Mouse (Mus musculus) lung, adult 18-20 months (tissue): ENCODE data around the gene Mitd1.

Source experiments
- DNase-seq, 2 experiments: peaks; one replicate each; pipeline ENCODE4 v3.0.0; 2022; ENCODE audit warnings: mixed read lengths in 2 of 2

Mitd1 gene

DNA sequence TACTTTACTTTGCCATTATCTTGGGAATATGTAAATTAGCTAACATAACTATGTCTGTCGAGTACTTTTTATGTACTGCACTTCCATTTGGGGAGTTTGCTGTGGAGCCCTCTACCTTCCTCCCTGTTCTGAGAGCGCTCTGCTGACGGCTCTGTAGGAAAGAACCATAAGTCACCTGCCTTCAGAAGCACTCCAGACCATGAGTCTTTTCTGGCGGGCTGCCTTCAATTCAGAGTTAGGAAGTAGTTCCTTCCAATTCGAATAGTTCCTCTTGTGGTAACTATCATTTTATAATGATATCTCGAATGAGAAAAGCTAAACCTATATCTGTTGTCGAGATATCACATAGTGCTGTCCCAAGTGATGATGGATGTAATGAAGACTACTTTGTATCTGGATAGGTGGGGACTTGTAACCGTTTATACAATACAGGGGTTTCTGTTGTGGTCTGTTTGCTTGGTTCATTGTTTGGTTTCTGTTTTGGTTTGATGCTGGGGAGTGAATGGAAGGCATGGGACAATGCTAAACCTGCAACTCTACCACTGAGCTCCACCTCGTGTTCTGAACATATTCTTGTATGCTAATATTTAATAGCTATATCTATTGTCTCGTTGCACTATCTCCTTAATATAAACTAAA is 22.4 kb downstream of the Mitd1 start:
- no peak for DNase-seq

DNA sequence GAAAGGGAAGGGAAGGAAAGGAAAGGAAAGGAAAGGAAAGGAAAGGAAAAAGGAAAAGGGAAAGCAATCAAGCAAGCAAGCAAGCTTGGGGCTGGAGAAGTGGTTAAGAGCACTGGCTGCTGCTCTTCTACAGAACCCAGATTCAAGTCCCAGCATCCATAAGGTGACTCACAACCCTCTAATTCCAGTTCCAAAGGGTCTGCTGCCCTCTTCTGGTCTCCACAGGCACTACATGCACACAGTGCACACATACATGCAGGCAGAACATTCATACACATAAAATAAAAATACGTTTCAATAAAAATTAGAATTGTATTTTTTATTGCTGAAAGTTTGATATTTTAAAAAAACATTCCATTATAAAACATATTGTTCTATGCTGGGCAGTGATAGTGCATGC is 23.2 kb downstream of the Mitd1 start:
- DNase-seq, result peak; percentile 42 to 52

DNA sequence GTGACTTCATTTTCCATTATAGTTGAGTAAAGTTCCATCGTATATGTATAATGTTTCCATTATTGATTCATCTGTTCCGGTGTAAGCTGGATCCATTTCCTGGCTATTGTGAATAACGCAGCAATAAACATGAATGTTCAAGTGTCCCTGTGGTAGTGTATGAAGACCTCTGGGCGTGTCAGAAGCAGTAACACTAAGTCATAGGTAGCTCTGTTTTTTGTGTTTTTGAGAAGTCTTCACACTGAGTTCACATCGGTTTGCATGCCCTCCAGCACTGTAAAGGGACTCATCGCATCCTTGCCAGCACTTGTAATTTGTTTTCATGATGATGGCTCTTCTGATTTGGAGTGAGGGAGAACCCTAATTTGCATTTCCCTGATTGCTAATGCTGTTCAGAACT is 23.9 kb downstream of the Mitd1 start, which contains the start of gene Tsga10:
Gene Tsga10 (minus strand): TSS at position 144 of the 400 bp plus-strand sequence.
- DNase-seq, result no peak

DNA sequence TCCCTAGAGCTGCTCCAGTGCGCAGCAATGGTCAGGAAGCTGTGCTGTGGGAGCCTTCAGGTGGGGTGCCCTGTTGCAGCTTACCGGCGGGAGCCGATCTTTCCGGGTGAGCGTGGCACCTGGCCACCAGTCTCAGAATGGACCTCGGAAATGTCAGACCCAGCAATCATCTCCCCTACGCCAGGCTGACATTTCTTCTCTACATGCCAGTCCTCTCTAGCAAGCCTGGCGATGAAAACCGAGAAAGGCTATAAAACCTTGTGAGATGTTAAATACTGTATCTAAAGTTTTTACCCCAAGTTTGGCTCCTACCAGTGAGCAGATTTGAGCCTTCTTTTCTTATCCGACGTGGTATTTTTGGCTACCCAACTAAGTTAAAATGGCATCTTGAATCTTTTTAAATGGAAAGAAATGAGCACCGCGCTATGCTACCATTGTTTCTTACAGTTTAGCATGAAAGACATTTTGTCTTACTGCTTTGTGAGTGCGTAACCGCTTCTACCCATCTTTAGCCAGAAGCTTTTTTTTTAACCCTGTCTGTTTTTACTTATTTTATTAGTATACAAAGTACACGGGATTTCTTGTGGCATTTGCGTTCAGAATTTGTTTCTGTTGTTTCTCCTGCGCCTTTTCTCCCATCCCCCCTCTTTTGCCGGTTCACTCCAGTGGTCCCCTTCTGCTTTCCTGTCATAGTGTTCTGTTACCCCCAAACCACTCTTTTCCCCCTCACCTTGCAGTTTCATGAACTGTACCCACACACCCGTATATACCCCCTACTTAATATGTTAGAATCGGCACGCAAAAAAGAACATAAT is 24.6 kb downstream of the Mitd1 start:
- no peak for DNase-seq

DNA sequence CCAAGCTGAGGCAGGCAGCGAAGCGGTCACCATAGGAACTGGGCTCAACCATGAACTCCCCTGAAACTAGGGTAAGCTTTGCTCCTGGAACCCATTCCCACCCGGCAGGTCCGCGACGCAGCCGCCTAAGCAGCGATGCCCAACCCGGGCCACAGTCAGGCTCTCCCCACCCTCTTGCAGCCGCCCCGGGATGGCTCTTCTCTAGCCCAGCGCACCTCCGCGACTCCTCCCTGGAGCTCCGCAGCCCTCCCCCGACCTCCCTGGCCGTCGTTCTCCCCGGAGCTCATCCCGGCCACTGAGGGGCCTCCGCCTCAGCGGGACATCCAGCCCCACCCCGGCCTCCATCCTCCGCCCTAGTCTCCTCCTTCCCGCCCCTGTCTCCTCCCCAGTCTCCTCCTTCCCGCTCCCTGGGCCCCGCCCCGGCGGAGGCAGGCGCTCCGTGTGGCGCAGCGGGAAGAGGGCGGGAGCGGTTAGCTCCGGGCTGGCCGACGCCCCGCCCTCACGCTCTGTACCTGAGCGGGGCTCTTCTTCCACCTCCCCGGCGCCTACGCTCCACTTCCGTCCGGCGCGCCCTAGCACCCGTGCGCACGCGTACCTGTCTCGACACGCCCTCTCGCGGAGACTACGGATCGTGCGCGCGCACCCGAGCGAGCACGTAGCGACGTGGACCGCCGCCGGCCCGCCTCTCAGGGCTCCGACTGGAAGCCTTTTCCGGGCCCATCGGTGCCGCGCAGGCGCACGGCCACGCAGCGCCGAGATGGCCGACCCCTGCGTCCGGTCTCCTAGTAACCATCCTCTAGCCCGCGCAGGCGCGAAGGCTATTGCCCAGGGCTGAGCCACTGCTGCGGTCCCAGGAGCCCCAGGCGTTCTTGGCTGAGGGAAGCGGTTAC is 25.5 kb downstream of the Mitd1 start:
- DNase-seq, result peak; percentile 99 to 100

DNA sequence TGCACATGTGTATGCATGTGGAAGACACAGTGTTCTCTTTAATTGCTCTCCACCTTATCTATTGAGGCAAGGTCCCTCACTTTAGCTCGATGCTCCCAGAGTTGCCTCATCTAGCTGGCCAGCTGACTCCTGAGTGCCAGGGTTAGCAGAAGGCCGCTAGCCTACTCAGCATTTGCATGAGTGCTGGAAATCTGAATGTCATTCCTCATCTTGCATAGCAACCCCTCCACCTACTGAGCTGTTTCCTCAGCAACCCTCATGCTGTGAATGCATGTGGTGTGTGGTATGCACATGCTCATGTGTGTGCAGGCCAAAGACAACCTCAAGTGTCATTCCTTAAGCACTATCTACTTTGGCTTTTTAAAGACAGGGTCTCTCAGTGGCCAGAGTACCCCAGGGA is 39.5 kb downstream of the Mitd1 start:
- DNase-seq, result no peak

DNA sequence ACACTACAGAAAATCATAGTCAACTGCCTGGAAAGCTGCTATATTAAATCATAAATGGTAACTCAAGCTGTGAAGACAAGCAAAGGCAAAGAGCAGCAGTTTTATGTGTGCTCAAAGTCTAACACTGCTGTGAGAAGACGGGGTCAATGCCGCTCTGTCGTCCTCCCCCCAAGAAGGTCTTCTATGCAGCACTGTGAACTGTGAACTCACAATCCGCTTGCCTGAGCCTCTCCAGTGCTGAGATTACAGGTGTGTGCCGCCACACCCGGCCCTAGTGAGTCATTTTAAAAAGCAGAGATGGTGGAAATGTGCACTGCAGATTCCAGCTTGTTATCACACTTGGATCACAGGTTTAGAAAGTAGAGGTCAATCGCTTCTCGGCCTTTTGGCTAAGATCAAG is 43.3 kb downstream of the Mitd1 start:
- no peak for DNase-seq

DNA sequence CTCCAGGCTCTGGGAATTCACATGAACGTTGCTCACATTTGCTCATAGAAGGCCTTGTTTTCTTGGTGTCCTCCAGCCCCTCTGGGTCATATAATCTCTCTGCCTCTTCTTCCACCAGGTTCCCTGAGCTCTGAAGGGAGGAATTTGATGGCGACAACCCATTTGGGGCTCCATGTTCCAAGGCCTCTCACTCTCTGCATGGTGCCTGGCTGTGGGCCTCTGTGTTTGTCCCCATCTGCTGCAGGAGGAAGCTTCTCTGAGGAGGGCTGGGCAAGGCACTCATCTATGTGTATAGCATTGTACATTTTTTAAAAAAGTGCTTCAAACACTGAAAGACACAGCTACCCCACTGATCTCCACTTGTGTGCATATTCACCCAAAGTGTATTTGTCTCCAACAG is 58.5 kb downstream of the Mitd1 start:
- DNase-seq, result no peak
